Mouse (Mus musculus): ENCODE results near the gene Lpin2. TPM values are rescaled to one million over a fixed set of nuclear protein-coding genes. Genes with fewer than 3 reads are reported as not detected.

The Lpin2 gene
- polyA plus RNA-seq, 1 experiment from 2014 or later, result 34.5 TPM

DNA sequence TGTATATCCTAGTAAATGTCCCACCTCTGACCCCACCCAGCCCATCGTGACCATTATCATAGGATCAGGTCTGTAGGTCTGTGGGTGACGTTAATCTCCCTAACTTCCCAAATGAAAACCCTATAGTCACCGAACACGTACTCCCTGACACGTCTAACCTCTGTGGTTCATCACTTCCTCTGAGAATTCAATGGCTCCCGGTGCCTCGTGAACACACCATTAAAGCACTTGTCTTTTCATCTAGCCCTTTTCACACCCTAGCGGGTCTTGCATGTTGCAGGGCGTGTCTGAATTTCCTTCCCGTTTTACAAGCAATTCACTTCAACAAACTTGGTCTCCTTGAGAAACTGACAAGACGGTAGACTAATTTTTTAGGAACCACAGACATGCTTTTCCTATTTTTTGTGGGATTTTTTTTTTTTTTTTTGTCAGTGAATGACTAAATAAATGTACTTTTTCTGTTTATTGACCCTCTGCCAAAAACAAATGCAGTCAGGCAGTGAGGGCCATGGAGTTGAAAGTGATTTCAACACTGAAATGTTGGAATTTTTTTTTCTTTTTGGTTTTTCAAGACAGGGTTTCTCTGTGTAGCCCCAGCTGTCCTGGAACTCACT is 105.9 kb downstream of the Lpin2 start:
- no peaks in the 10 kb centered on the region for H3K36me3 ChIP-seq
- no peaks in the 10 kb centered on the region for H3K27me3 ChIP-seq (ENCODE audit: low read depth, poor library complexity, severe bottlenecking)
- H3K9me3 ChIP-seq (replicated peaks), result no peaks in the 10 kb centered on the region
- no peak overlapping the region for H3K27ac ChIP-seq (replicated peaks)
- 96% methylated on average over 11 of the region's 11 CpGs for WGBS
- DNase-seq (ENCODE audit: low spot score), result no peak
- H3K4me3 ChIP-seq, result no peak overlapping the region
- peaks cover 3% of the 10 kb centered on the region; the same call in 1 of the 2 replicates for H3K4me1 ChIP-seq

DNA sequence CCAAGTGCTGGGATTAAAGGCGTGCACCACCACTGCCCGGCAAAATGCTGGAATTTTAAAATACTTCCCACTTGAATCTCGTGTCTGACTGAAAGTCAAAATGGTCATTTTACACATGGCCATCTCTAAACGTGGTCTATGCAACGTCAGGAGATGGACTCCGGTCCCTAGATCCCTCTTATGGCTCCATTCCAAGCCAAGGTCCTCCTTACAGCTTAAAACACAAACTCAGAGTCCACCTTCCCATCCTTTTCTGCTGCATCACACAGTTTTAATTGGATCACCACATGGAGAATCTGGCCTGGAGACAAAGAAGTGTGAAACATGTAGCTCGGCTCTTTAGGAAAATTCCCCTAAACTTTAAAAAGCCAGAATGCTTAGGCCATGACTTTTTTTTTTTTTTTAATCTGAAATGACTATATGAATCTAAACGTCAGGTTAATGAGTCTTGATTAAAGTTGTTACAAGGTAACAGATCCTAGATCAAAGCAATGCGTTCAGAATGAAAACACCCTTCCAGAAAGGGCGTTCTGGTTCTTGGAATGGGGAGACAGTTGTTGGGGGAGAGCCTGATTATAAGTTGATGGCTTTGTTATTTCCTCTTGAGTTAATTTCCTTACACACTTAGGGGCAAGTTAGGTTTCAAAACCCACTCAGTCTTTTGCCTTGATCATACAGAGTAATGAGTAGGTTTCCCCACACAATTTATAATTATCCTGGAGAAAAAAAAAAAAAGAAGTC is 106.6 kb downstream of the Lpin2 start:
- 91% methylated on average over 10 of the region's 10 CpGs for WGBS

DNA sequence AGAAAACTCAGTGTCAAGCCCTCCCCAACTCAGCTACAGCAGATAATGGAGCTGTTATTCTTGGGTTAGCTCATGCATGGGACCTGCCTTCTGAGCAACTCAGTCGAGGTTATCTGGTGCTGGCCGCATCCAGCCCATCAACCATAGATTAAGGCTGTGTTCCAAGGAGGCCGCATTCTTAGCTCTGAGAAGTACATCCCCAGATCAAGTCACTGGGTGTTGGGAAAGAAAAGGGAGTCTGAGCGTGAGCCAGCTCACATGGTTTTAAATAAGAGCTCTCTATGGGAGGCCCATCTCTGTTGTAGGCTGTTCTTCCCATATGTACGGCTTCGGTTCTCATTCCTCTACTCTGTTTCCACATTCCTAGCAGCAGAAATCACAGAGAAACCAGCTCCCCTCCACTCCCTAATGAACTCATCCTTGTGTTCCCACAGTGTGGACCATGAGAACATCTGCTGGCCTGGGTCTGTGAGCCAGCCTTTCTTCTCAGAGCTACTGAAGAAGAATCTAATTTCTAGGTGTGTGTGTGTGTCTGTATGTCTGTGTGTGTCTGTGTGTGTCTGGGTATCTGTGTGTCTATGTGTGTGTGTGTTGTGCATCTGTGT is 107.3 kb downstream of the Lpin2 start:
- WGBS, result 78% methylated on average over 6 of the region's 6 CpGs
- H3K9me3 ChIP-seq (replicated peaks), result no peaks in the 10 kb centered on the region
- H3K27me3 ChIP-seq (ENCODE audit: low read depth, poor library complexity, severe bottlenecking), result no peaks in the 10 kb centered on the region
- DNase-seq (ENCODE audit: low spot score), result no peak
- H3K27ac ChIP-seq (replicated peaks), result no peak overlapping the region
- no peak overlapping the region for H3K4me3 ChIP-seq
- H3K4me1 ChIP-seq, result peaks cover 3% of the 10 kb centered on the region; the same call in 1 of the 2 replicates
- H3K36me3 ChIP-seq, result no peaks in the 10 kb centered on the region

More for the DNA sequence above, 106.6 kb downstream of the Lpin2 start:
- no peak for DNase-seq (ENCODE audit: low spot score)
- Histone ChIP-seq H3K9me3 (replicated peaks) (no peaks in the 10 kb centered on the region), H3K36me3 (no peaks in the 10 kb centered on the region), H3K4me1 (peaks cover 3% of the 10 kb centered on the region; the same call in 1 of the 2 replicates), H3K27me3 (ENCODE audit: low read depth, poor library complexity, severe bottlenecking) (no peaks in the 10 kb centered on the region), H3K4me3 (no peak overlapping the region), H3K27ac (replicated peaks) (no peak overlapping the region)

DNA sequence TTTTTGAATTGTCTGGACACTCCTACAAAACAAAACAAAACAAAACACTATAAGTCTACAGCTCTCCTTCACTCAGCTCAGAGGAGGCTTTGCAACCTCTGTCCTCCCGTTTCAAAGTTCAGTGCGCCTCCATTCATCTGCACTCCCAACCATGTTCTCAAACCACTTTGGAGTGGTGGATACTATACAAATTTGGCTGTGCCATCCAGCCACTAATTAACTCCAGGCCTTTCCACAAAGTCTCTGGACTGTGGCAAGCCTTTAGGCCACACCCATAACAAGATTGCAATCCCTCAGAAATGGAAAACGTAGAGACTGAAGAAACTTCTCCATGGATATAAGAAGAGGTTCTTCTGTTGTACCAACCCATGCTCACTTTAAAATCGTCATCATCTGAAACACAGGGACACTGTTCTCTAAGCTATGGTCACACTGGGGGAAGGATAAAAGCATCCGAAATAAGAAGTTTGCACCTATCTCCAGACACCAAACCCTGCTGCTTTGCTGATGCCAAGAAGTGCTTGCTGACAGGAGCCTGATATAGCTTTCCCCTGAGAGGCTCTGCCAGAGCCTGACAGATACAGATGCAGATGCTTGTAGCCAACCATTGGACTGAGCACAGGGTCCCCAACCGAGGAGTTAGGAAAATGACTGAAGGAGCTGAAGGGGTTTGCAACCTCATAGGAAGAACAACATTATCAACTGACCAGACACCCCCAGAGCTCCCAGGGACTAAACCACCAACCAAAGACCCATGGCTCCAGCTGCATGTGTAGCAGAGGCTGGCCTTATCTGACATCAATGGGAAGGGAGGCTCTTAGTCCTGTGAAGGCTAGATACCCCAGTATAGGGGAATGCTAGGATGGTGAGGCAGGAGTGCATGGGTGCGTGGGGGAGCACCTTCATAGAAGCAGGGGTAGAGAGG is 108.4 kb downstream of the Lpin2 start:
- Histone ChIP-seq H3K36me3 (no peaks in the 10 kb centered on the region), H3K4me3 (no peak overlapping the region), H3K27me3 (ENCODE audit: low read depth, poor library complexity, severe bottlenecking) (no peaks in the 10 kb centered on the region), H3K27ac (replicated peaks) (no peak overlapping the region), H3K9me3 (replicated peaks) (no peaks in the 10 kb centered on the region), H3K4me1 (no peaks in the 10 kb centered on the region; the same call in 1 of the 2 replicates)
- DNase-seq (ENCODE audit: low spot score), result no peak
- WGBS, result 84% methylated on average over 7 of the region's 7 CpGs

DNA sequence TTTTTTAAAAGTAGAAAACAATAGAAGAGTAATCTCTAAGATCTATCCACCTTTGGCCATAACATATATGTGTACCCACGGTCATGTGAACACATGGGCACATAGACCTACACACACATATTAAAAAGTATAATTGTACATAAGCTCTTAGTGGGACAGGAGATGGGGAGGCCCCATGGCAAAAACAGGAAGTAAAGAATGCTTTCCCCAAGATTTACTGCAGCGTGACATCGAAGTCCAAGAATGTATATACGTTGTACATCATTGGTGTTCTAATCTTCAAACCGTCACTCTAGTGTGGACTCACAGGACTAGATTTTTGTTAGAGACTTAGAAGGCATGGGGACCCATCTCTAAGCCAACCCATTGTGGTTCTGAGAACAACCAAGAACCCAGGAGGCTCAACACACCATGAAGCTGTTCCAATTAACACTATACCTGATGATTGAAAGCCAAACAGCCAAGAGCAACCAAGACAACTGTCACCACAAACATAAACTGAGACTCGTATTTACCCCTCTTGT is 109.6 kb downstream of the Lpin2 start:
- Histone ChIP-seq H3K9me3 (replicated peaks) (no peaks in the 10 kb centered on the region), H3K36me3 (no peaks in the 10 kb centered on the region), H3K4me1 (no peaks in the 10 kb centered on the region), H3K4me3 (no peak overlapping the region), H3K27me3 (ENCODE audit: low read depth, poor library complexity, severe bottlenecking) (no peaks in the 10 kb centered on the region), H3K27ac (replicated peaks) (no peak overlapping the region)
- no peak for DNase-seq (ENCODE audit: low spot score)
- WGBS, result 96% methylated on average over 6 of the region's 6 CpGs

DNA sequence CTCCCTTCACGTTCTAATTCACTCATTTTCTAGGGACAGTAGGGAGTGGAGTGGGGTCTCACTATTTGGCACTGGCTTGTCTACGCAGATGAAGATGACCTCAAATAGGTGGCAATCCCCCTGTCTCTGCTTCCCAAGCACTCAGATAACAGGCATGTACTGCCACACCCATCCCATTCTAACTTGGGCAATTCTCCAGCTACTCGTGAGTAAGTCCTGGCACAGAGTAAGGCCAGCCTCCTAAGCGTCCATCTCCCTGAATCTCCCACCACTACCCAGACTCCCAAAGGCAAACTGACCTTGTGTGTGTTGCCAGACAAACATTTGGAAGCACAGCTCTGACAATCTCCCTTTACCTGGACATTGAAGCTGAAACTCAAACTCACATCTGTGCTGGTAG is 110.5 kb downstream of the Lpin2 start:
- Histone ChIP-seq H3K27ac (replicated peaks) (no peak overlapping the region), H3K4me3 (no peak overlapping the region), H3K4me1 (no peaks in the 10 kb centered on the region), H3K27me3 (ENCODE audit: low read depth, poor library complexity, severe bottlenecking) (no peaks in the 10 kb centered on the region), H3K9me3 (replicated peaks) (no peaks in the 10 kb centered on the region), H3K36me3 (no peaks in the 10 kb centered on the region)
- WGBS, result 84% methylated on average over 4 of the region's 4 CpGs
- no peak for DNase-seq (ENCODE audit: low spot score)

DNA sequence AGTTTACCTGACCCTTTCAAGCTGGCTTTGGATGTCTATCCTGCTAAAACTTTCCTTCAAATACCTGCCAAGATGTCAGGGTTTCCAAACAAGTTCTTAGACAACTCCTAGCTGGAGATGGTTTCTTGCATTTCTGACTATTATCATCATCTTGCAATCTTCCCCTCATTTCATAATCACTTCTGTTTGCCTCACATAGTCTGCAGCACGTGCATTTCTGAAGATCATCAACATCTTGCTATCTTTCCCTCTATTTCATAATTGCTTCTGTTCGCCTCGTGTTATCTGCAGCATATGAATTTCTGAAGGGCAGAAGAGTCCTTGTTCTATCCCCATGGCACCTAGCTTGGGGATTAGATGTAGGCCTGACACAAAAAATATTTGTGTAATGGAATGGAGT is 112.2 kb downstream of the Lpin2 start:
- no peaks in the 10 kb centered on the region for H3K9me3 ChIP-seq (replicated peaks)
- H3K4me1 ChIP-seq, result no peaks in the 10 kb centered on the region
- 87% methylated on average over 3 of the region's 3 CpGs for WGBS
- no peak overlapping the region for H3K4me3 ChIP-seq
- DNase-seq (ENCODE audit: low spot score), result no peak
- peaks cover 3% of the 10 kb centered on the region; the same call in 1 of the 2 replicates for H3K36me3 ChIP-seq
- H3K27ac ChIP-seq (replicated peaks), result no peak overlapping the region
- no peaks in the 10 kb centered on the region for H3K27me3 ChIP-seq (ENCODE audit: low read depth, poor library complexity, severe bottlenecking)

Other genes with a start within 250 kb of the Lpin2 start
- 1.7 and 2.3 TPM in 2 replicates for gene Myom1, start 179.9 kb upstream of the Lpin2 start, polyA plus RNA-seq (2016; fragmentation: Nextera tagmentation; extraction: Ambion mirVana)
- 366 and 403 TPM in 2 replicates for gene Myl12a, start 179.7 kb upstream of the Lpin2 start, polyA plus RNA-seq (2016; fragmentation: Nextera tagmentation; extraction: Ambion mirVana)
- gene Emilin2, start 129.4 kb downstream of the Lpin2 start, polyA plus RNA-seq (2016; fragmentation: Nextera tagmentation; extraction: Ambion mirVana), result 19.1 and 22.6 TPM in 2 replicates